Mouse (Mus musculus): ENCODE measurements around the gene Snai1. TPM values are rescaled to one million over a fixed set of nuclear protein-coding genes. Genes with fewer than 3 reads are reported as not detected.

Snai1 gene
- total RNA-seq, 2 experiments from 2014 or later, result 1.1 to 1.2 TPM

DNA sequence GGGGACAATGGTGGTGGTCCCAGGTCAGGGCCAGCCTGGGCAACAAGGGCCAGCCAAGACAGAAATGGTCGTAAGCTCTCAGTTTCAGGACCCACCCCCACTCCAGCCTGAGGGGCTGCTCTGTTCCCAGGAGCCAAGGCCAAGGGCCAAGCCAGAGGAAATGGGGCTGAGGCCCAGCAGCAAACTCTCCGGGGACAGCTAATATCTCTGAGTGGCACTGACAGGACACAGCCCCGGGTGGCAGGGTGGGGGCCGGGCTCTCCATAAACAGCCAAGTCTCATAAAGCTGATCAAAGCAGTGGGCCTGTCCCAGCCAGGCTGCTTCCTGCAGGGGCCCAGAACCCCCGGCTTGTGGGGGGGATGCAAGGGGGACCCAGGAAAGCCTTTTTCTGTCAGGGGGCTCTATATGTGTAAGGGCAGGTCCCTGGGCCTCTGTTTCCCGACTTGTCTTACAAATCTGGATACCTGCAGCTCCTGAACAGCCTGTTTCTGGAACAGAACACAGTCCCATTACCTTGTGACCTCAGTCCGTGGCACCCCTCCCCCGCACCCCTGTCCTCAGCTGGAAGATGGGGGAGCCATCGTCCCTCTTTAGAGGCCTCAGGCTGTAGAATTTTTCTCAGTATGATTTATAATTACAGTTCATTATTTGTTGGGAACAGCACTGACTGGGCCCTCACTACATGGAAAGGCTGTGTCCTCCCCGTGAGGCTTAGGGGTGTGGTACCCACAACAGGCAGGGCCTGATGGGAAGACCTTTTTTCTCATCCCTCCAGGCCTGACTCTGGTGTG lies 45.4 kb downstream of the Snai1 start:
- Histone ChIP-seq H3K27ac (peak overlapping the region; percentile 35; the same call in 1 of the 2 replicates), H3K4me3 (no peak overlapping the region)
- peak; percentile 27 for DNase-seq
- intact Hi-C loops (cut with DNase I), result no loop called here
- no peak for TF ChIP-seq CTCF (IDR thresholded peaks at IDR 0.05)

DNA sequence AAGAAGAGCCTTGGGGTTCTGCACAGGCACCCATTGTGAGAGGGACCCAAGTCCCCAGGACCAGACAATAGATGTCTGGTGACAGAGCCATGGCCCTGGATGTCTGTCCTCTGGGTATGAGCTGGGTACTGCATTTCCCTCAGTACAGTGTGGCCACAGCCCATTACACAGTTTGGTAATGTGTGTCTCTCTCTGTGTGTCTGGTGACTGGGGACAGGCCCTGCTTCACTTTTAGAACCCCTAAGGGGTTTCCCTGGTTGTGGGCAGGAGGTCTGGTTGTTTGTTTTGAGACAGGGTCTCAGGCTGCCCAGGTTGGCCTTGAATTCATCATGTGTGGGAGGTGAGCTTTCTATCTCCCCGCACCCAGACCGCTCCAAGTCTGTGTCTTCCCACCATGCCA lies 47.3 kb downstream of the Snai1 start:
- no peak for TF ChIP-seq CTCF (IDR thresholded peaks at IDR 0.05)
- DNase-seq, result no peak
- H3K4me3 ChIP-seq, result no peak overlapping the region
- peak overlapping the region; percentile 43 for H3K27ac ChIP-seq
- intact Hi-C loops (cut with DNase I), result no loop called here

DNA sequence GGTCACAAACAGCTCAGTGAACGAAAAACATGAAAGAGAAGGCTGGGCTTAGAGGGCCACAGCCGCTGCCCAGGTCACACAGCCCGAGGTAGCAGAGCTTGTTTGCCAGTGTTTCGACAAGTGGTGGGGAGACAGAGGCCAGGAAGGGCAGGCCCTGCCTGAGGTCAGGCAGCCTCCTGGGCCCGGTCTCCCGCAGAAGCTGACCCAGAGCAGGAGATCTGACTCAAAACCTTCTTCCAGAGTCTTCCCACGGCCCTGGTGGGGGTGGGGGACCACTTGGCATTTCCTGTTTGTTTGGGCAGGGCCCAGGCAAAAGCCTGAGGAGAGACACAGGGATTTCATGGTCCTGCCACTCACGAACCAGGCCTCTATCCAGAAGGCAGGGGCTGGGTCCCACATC lies 48.0 kb downstream of the Snai1 start:
- intact Hi-C loops (cut with DNase I), result no loop called here
- DNase-seq, result peak; percentile 52
- Histone ChIP-seq H3K4me3 (peak overlapping the region; percentile 17; the same call in 1 of the 2 replicates), H3K27ac (peak overlapping the region; percentile 76)
- TF ChIP-seq CTCF (IDR thresholded peaks at IDR 0.05), result no peak

DNA sequence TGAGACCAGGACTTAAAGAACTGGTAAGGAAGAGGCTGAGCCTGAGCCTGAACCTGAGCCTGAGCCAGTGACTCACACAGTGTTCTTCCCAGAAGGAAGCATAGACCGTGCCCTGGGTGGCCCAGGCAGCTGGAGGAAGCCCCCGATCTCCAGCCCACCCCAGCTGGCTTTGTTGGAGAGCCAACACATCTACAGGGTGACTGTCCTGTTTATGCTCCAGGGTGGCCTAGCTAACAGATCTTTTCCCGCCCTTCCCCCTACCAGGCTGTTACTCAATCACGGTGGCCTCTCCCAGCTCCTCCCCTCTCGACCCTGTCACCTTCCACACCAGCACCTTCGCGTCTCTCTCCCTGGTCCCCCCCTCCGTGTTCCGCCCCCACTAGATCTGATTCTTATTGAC lies 49.0 kb downstream of the Snai1 start:
- no peak for TF ChIP-seq CTCF (IDR thresholded peaks at IDR 0.05)
- H3K4me3 ChIP-seq, result no peak overlapping the region
- peak; percentile 32 for DNase-seq
- H3K27ac ChIP-seq, result peak overlapping the region; percentile 76
- intact Hi-C loops (cut with DNase I), result no loop called here

GRCm38 (mm10) chr2:167588774-167589577 lies 51.0 kb downstream of the Snai1 start:
- intact Hi-C loops (cut with DNase I), result loop anchor here (2.0 kb wide), 1 partner anchor 18 kb away; no protein-coding TSS in a partner anchor
- peak; percentile 68 for DNase-seq
- TF ChIP-seq CTCF (IDR thresholded peaks at IDR 0.05), result no peak
- peak overlapping the region; percentile 72 for H3K4me3 ChIP-seq
- H3K27ac ChIP-seq, result peak overlapping the region; percentile 88

Other genes with a start within 250 kb of the Snai1 start
- gene B4galt5, start 189.0 kb upstream of the Snai1 start, total RNA-seq (2021), result 10 to 100 TPM in 1 of 2 experiments, 1 to 10 TPM in 1; 7.8 to 10.6 TPM
- 10 to 100 TPM; 25.0 to 30.4 TPM for gene Slc9a8, start 116.5 kb upstream of the Snai1 start, total RNA-seq (2021)
- 10 to 100 TPM; 40.0 to 40.9 TPM for gene Rnf114, start 45.5 kb upstream of the Snai1 start, total RNA-seq (2021)
- 10 to 100 TPM; 18.4 to 18.9 TPM for gene Spata2, start 45.3 kb upstream of the Snai1 start, total RNA-seq (2021)
- 100 to 1,000 TPM; 170 to 181 TPM for gene Ube2v1, start 93.9 kb downstream of the Snai1 start, total RNA-seq (2021)
- 10 to 100 TPM in 1 of 2 experiments, 1 to 10 TPM in 1; 3.7 to 11.5 TPM for gene Gm20431, start 123.3 kb downstream of the Snai1 start, total RNA-seq (2021)
- gene Cebpb, start 150.7 kb downstream of the Snai1 start, total RNA-seq (2021), result 100 to 1,000 TPM; 106 to 181 TPM
- gene Tmem189, start 151.6 kb downstream of the Snai1 start, total RNA-seq (2021), result 10 to 100 TPM; 13.0 to 14.9 TPM